Mouse (Mus musculus) stomach, embryonic 15.5 days (tissue): ENCODE results near the gene Mon1a. TPM values are rescaled to one million over a fixed set of nuclear protein-coding genes. Genes with fewer than 3 reads are reported as not detected.

Experiments
- ATAC-seq: fragments of 200-750 bp; cut with Nextera tagmentation; 2 replicates; pipeline ENCODE4 v1.8.0; 2017; ENCODE audit warnings: low read depth, moderate number of reproducible peaks, moderate TSS enrichment; ENCODE audit not compliant: insufficient read depth, low FRiP score
- H3K27ac ChIP-seq: fragments of 300-500 bp; sonication (generic); 2 replicates; pipeline ENCODE4 v1.5.1; 2015; ENCODE audit warnings: mild to moderate bottlenecking, inconsistent platforms
- H3K27me3 ChIP-seq: fragments of 300-500 bp; sonication (generic); replicated peaks from 2 replicates; pipeline ENCODE4 v1.6.1; 2015; ENCODE audit warnings: inconsistent platforms
- H3K36me3 ChIP-seq: fragments of 300-500 bp; sonication (generic); 2 replicates; pipeline ENCODE4 v1.6.1; 2015; ENCODE audit warnings: inconsistent platforms
- H3K4me1 ChIP-seq: fragments of 300-500 bp; sonication (generic); 2 replicates; pipeline ENCODE4 v1.6.1; 2015; ENCODE audit warnings: inconsistent platforms
- H3K4me2 ChIP-seq: fragments of 300-500 bp; sonication (generic); 2 replicates; pipeline ENCODE4 v1.6.1; 2015; ENCODE audit warnings: mild to moderate bottlenecking, inconsistent platforms
- H3K4me3 ChIP-seq: fragments of 300-500 bp; sonication (generic); replicated peaks from 2 replicates; pipeline ENCODE4 v1.5.1; 2015; ENCODE audit warnings: inconsistent platforms
- H3K9ac ChIP-seq: fragments of 300-500 bp; sonication (generic); 2 replicates; pipeline ENCODE4 v1.6.1; 2015; ENCODE audit warnings: inconsistent platforms
- H3K9me3 ChIP-seq: fragments of 300-500 bp; sonication (generic); 2 replicates; pipeline ENCODE4 v1.6.1; 2016; ENCODE audit warnings: inconsistent platforms
- WGBS: fragments of 180-500 bp; shearing (Covaris S2); methylation state at CpG from one replicate; pipeline ENCODE4 v1.1.7; 2015; 5-methylcytosine and 5-hydroxymethylcytosine counted together
- polyA plus RNA-seq: library from polyadenylated mRNA; unstranded; fragments of >200 nt; fragmentation: Nextera tagmentation; extraction: Ambion mirVana; gene quantifications from 2 replicates; pipeline ENCODE4 v1.2.1, GENCODE M21; 2015

Gene Mon1a
- polyA plus RNA-seq, 1 experiment from 2014 or later: 21.0 TPM

DNA sequence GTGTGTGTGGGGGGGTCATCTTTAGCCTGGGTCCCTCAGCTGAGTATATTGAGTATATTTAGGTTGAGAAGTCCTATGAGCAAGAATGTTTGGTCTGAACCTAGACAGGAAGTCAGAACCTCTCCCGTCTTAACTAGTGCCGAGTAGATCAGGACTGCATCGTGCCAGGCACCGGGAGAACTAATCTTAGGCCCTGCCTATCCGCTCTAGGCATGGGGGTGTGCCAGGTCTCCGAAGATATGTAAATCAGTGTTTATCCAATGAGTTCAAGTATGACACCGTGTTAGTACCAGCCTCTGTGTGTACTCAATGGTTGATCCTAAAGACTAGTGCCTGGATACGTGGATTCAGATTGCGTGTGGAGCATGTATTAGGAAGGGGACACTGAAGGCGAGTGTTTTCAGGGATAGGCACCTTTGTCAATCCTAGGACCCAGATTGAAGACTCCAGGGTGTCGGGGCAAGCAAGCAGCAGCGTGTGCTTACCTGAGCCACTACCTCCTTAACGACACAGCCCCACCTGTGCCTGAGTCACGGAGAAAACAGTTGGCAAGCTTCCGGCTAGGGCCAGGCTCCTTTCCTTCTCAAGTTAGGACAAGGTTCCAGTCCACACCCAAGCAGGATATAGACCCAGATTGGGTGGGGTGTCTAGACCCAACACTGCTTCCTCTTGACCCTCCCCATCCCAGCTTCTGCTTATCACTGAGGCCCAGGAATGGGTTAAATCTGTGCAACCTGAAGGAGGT is 22.2 kb downstream of the Mon1a start:
- peak overlapping the region; percentile 84 for H3K4me2 ChIP-seq
- H3K36me3 ChIP-seq: peaks cover 5% of the 10 kb centered on the region; the same call in 1 of the 2 replicates
- peak; percentile 44 for ATAC-seq
- 61% methylated on average over 15 of the region's 15 CpGs for WGBS
- peak overlapping the region; percentile 53; the same call in 1 of the 2 replicates for H3K4me3 ChIP-seq
- H3K27me3 ChIP-seq: no peaks in the 10 kb centered on the region
- no peaks in the 10 kb centered on the region for H3K9me3 ChIP-seq
- peak overlapping the region; percentile 88 for H3K27ac ChIP-seq
- peaks cover 38% of the 10 kb centered on the region for H3K4me1 ChIP-seq
- no peak overlapping the region for H3K9ac ChIP-seq

GRCm38 (mm10) chr9:107914764-107915420 is 26.9 kb downstream of the Mon1a start:
- Histone ChIP-seq H3K9me3 (no peaks in the 10 kb centered on the region), H3K4me3 (no peak overlapping the region), H3K27me3 (no peaks in the 10 kb centered on the region), H3K4me1 (peaks cover under 1% of the 10 kb centered on the region; the same call in 1 of the 2 replicates), H3K27ac (no peak overlapping the region), H3K9ac (no peak overlapping the region), H3K4me2 (no peak overlapping the region), H3K36me3 (peaks cover 9% of the 10 kb centered on the region; the same call in 1 of the 2 replicates)
- WGBS: 76% methylated on average over 16 of the region's 16 CpGs
- ATAC-seq: no peak

DNA sequence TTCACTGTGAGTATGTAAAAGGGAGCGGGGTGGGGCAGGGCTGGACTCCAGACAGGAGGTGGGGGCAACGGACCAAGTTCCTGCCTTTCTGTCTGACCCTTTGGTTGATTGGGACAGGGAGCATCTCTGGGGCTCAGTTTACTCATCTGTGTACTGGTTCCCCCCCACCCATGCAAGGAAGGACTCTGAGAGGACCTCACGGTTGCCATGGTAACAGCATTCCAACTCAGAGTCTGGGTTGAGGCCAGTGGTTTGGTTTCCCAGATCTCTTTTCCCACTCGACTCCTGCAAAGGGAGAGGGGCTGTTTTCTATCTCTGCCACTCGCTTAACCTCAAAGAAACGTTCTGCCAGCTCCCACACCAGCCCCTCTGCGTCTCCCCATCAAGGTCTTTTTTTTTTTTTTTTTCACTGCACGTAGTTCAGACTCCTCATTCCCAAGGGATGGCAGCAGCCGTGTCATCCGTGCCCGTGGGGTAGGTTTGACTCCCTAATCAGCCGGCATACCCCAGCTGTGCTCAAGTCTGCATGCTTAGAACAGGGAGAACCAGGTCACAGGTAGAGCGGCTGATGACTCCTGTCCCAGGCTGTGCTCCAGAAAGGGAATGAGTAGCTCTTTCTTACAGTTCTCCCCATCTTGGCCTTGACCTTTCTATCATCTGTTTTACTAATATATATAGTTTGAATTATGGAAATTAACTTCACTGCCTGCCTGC is 30.1 kb downstream of the Mon1a start:
- no peaks in the 10 kb centered on the region for H3K9me3 ChIP-seq
- no peaks in the 10 kb centered on the region for H3K4me1 ChIP-seq
- 33% methylated on average over 13 of the region's 13 CpGs for WGBS
- no peaks in the 10 kb centered on the region for H3K27me3 ChIP-seq
- H3K4me2 ChIP-seq: no peak overlapping the region
- H3K27ac ChIP-seq: no peak overlapping the region
- H3K36me3 ChIP-seq: peaks cover 9% of the 10 kb centered on the region; the same call in 1 of the 2 replicates
- H3K4me3 ChIP-seq: no peak overlapping the region
- no peak for ATAC-seq
- no peak overlapping the region for H3K9ac ChIP-seq

DNA sequence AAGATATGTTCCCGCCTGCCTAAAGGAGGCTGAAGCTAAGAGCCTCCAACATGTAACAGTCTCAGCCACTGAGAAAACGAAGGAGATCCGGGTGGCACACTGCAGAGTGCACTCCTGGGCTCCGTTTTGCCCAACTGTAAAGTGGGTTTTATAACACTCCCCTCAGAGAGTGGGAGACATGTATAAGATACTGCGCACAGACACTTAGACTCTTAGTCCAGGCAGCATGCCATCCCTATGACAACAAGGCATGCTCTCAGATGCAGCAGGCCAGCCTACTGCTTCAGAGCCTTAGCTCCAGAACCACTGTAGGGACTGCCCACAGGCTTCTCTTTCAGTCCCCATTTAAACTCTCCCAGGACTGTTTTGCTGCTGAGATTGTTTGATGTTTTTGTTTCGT is 30.9 kb downstream of the Mon1a start:
- no peaks in the 10 kb centered on the region for H3K27me3 ChIP-seq
- peaks cover 9% of the 10 kb centered on the region; the same call in 1 of the 2 replicates for H3K36me3 ChIP-seq
- no peaks in the 10 kb centered on the region for H3K4me1 ChIP-seq
- H3K9me3 ChIP-seq: no peaks in the 10 kb centered on the region
- WGBS: 78% methylated on average over 6 of the region's 6 CpGs
- ATAC-seq: no peak
- H3K9ac ChIP-seq: no peak overlapping the region
- no peak overlapping the region for H3K4me3 ChIP-seq
- no peak overlapping the region for H3K4me2 ChIP-seq
- H3K27ac ChIP-seq: no peak overlapping the region

DNA sequence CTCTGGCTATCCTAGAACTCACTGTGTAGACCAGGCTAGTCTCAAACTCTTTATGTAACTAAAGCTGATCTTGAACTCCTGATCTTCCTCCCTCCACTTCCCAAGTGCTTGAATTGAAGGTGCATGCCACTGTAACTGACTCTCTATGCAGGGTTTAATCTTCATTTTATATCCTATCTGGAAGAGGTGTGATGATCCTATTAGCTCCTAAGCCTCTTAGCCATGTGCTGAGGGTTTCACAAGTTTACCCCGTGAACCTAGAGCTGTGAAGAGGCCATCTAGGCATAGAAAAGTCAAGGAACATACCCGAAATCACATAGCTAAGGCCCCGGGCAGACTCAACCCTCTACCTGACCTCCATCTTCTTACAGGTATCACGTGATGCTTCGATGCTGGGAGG is 31.5 kb downstream of the Mon1a start:
- Histone ChIP-seq H3K9me3 (no peaks in the 10 kb centered on the region), H3K27me3 (no peaks in the 10 kb centered on the region), H3K27ac (no peak overlapping the region), H3K4me1 (no peaks in the 10 kb centered on the region), H3K4me3 (no peak overlapping the region), H3K36me3 (peaks cover 5% of the 10 kb centered on the region; the same call in 1 of the 2 replicates), H3K9ac (no peak overlapping the region), H3K4me2 (no peak overlapping the region)
- WGBS: 80% methylated on average over 5 of the region's 5 CpGs
- no peak for ATAC-seq

- WGBS: 36% methylated on average over 7 of the region's 7 CpGs
- H3K4me3 ChIP-seq: no peak overlapping the region
- H3K36me3 ChIP-seq: no peaks in the 10 kb centered on the region
- H3K4me2 ChIP-seq: no peak overlapping the region
- no peak overlapping the region for H3K27ac ChIP-seq
- no peak overlapping the region for H3K9ac ChIP-seq
- H3K9me3 ChIP-seq: no peaks in the 10 kb centered on the region
- peaks cover 4% of the 10 kb centered on the region; the same call in 1 of the 2 replicates for H3K4me1 ChIP-seq
- no peaks in the 10 kb centered on the region for H3K27me3 ChIP-seq
- no peak for ATAC-seq
Observed at GRCm38 (mm10) chr9:107923021-107923420, 35.1 kb downstream of the Mon1a start.

GRCm38 (mm10) chr9:107923956-107924355 is 36.0 kb downstream of the Mon1a start:
- no peak for ATAC-seq
- H3K27me3 ChIP-seq: no peaks in the 10 kb centered on the region
- H3K4me2 ChIP-seq: no peak overlapping the region
- peaks cover 8% of the 10 kb centered on the region; the same call in 1 of the 2 replicates for H3K4me1 ChIP-seq
- WGBS: 26% methylated on average over 6 of the region's 6 CpGs
- no peaks in the 10 kb centered on the region for H3K36me3 ChIP-seq
- H3K9ac ChIP-seq: no peak overlapping the region
- no peaks in the 10 kb centered on the region for H3K9me3 ChIP-seq
- no peak overlapping the region for H3K27ac ChIP-seq
- H3K4me3 ChIP-seq: no peak overlapping the region

GRCm38 (mm10) chr9:107925251-107925650 is 37.3 kb downstream of the Mon1a start:
- Histone ChIP-seq H3K9ac (no peak overlapping the region), H3K27me3 (no peaks in the 10 kb centered on the region), H3K4me2 (no peak overlapping the region), H3K9me3 (no peaks in the 10 kb centered on the region), H3K27ac (no peak overlapping the region), H3K4me3 (no peak overlapping the region), H3K36me3 (no peaks in the 10 kb centered on the region), H3K4me1 (peaks cover 8% of the 10 kb centered on the region; the same call in 1 of the 2 replicates)
- WGBS: 45% methylated on average over 3 of the region's 3 CpGs
- no peak for ATAC-seq

DNA sequence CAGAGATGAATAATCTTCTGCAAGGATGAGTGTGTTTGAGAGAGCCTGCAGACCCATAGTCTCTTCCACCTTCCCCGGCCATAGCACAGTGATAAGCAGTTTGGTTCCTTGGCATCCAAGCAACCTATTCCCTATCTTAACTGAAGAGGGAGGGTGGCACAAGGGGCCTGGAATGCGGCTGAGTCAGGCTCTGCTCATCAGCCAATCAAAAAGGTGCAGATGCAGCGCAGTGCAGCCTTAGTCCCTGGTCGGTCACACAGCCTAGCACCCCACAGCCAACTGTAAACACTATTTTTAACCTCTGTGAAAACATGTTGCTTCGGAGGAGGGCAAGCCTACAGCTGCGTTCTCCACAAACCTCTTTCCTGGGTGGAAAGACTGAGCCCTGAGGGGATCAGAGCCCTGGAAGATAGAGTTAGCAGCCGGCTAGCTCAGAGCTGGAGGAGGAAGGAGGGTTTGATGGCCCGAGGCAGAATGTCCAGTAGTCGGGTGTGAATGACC is 39.0 kb downstream of the Mon1a start:
- 49% methylated on average over 9 of the region's 9 CpGs for WGBS
- H3K9ac ChIP-seq: no peak overlapping the region
- H3K36me3 ChIP-seq: no peaks in the 10 kb centered on the region
- no peak overlapping the region for H3K4me3 ChIP-seq
- H3K4me2 ChIP-seq: no peak overlapping the region
- H3K27ac ChIP-seq: no peak overlapping the region
- H3K9me3 ChIP-seq: no peaks in the 10 kb centered on the region
- no peaks in the 10 kb centered on the region for H3K27me3 ChIP-seq
- peaks cover 8% of the 10 kb centered on the region; the same call in 1 of the 2 replicates for H3K4me1 ChIP-seq
- ATAC-seq: no peak

DNA sequence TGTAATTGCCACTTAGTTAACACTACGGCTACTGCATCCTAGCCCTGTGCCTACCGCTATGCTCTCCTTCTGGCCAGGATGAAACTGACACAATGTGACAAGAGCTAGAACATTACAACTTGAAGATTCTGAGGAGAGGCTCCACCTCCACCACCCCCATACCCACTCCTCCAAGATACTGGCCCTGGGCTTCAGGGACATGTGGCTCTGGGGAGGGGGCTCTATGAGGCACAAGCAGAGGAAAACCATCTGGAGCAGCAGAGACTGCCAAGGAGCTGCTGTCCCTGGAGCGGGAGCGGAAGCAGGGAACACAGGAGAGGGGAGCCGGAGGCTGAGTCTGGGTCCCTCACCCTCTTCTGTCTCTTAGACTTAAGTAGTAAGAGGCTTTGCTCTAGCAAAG is 39.8 kb downstream of the Mon1a start:
- no peak overlapping the region for H3K4me3 ChIP-seq
- no peak overlapping the region for H3K9ac ChIP-seq
- H3K4me2 ChIP-seq: no peak overlapping the region
- WGBS: 55% methylated on average over 5 of the region's 5 CpGs
- H3K36me3 ChIP-seq: no peaks in the 10 kb centered on the region
- H3K27ac ChIP-seq: peak overlapping the region; percentile 35
- H3K4me1 ChIP-seq: peaks cover 8% of the 10 kb centered on the region; the same call in 1 of the 2 replicates
- H3K9me3 ChIP-seq: no peaks in the 10 kb centered on the region
- no peaks in the 10 kb centered on the region for H3K27me3 ChIP-seq
- no peak for ATAC-seq

- peaks cover 8% of the 10 kb centered on the region; the same call in 1 of the 2 replicates for H3K4me1 ChIP-seq
- peak within 1 kb of the TSS; percentile 35 for H3K27ac ChIP-seq
- H3K4me3 ChIP-seq: no peak within 1 kb of the TSS
- no peaks in the 10 kb centered on the region for H3K36me3 ChIP-seq
- no peak within 1 kb of the TSS for H3K9ac ChIP-seq
- no peak for ATAC-seq
- H3K4me2 ChIP-seq: no peak within 1 kb of the TSS
- 58% methylated on average over 3 of the region's 3 CpGs for WGBS
- H3K9me3 ChIP-seq: no peaks in the 10 kb centered on the region
- H3K27me3 ChIP-seq: no peaks in the 10 kb centered on the region
Observed at GRCm38 (mm10) chr9:107928169-107928568, 40.2 kb downstream of the Mon1a start, which contains the start of gene Actl11. Gene Actl11, plus strand, starts transcription at chr9:107928469.
